Mouse (Mus musculus): ENCODE data around the gene Gp1ba. TPM values are rescaled to one million over a fixed set of nuclear protein-coding genes. Genes with fewer than 3 reads are reported as not detected.

Gp1ba gene
- total and polyA plus RNA-seq, 3 experiments = 0.25 to 0.84 TPM; not detected in 1

DNA sequence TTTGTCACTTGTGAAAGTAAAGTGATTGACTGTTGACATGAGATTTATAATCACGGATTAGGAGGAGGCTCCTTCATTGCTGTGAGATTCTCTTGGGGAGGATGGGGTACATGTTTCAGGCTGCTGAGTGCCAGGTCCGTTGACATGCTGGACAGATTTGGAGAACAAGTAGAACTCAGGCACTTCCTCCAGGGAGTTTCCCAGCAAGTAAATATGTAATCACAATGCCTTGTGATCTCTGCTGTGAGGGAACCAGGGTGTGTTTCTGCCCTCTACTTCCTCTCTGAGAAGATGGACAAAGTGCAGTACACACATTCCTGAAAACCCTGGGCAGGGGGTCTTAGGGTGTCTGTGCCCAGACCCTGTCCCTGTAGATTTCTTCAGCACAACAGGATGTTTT is 43.3 kb upstream of the Gp1ba start:
- peak overlapping the region in 1 of 3 experiments; percentile 22 for H3K4me3 ChIP-seq (replicated peaks in 1 of 3; ENCODE audit: low read depth in 2 of 3, low read length in 2 of 3, poor library complexity in 1 of 3)
- no peaks in the 10 kb centered on the region for H3K9me3 ChIP-seq (replicated peaks; ENCODE audit: low read length)
- no peaks in the 10 kb centered on the region for H3K27me3 ChIP-seq (replicated peaks)
- H3K27ac ChIP-seq (ENCODE audit: insufficient read depth, low read depth) = peak overlapping the region; percentile 71
- H3K4me2 ChIP-seq (ENCODE audit: insufficient read depth, low read depth, poor library complexity, severe bottlenecking) = peak overlapping the region; percentile 53
- H3K79me2 ChIP-seq (replicated peaks; ENCODE audit: control insufficient read depth, extremely low read depth, insufficient read depth, poor library complexity, severe bottlenecking) = peaks cover 3% of the 10 kb centered on the region; the same call in 1 of the 2 replicates
- TF ChIP-seq IRF4 (IDR thresholded peaks at IDR 0.05; ENCODE audit: low read depth, low read length) (peak; percentile 58; the same call in 1 of the 2 replicates), SIN3A (IDR thresholded peaks at IDR 0.05; ENCODE audit: low read length) (peak; percentile 54), MEF2A (IDR thresholded peaks at IDR 0.05; ENCODE audit: borderline replicate concordance, low read depth, low read length) (peak; percentile 43; the same call in 1 of the 2 replicates), MYC (IDR thresholded peaks at IDR 0.05; ENCODE audit: low read depth, low read length) (peak; percentile 58; the same call in 1 of the 2 replicates), USF2 (conservative IDR thresholded peaks at IDR 0.05; ENCODE audit: low read depth, low read length) (0 out of 2 replicates have a peak, but pooled peaks have one; percentile 13), ETS1 (conservative IDR thresholded peaks at IDR 0.05; ENCODE audit: low read depth, low read length) (peak; percentile 63), POLR2A (IDR thresholded peaks at IDR 0.05; ENCODE audit: low read depth, low read length) (peak; percentile 22; the same call in 1 of the 2 replicates), MAFK (IDR thresholded peaks at IDR 0.05; ENCODE audit: insufficient replicate concordance, low read length) (no peak), ELF1 (IDR thresholded peaks at IDR 0.05; ENCODE audit: low read depth, low read length) (peak; percentile 53; the same call in 1 of the 2 replicates), JUND (conservative IDR thresholded peaks at IDR 0.05; ENCODE audit: low read depth, low read length) (no peak), RAD21 (IDR thresholded peaks at IDR 0.05; ENCODE audit: low read depth, low read length) (no peak), NELFE (IDR thresholded peaks at IDR 0.05; ENCODE audit: low read depth, low read length) (0 out of 2 replicates have a peak, but pooled peaks have one; percentile 13), EP300 (IDR thresholded peaks at IDR 0.05; ENCODE audit: low read length) (peak; percentile 71), BHLHE40 (IDR thresholded peaks at IDR 0.05; ENCODE audit: low read depth, low read length) (peak; percentile 53), MAX (IDR thresholded peaks at IDR 0.05; ENCODE audit: low read length) (peak; percentile 33; the same call in 1 of the 2 replicates), ZNF384 (IDR thresholded peaks at IDR 0.05; ENCODE audit: low read depth, low read length) (no peak), E2F4 (IDR thresholded peaks at IDR 0.05; ENCODE audit: insufficient replicate concordance, low read depth, low read length) (no peak)
- H3K36me3 ChIP-seq (replicated peaks in 1 of 2; ENCODE audit: control insufficient read depth in 1 of 2, insufficient read depth in 1 of 2, low read length in 1 of 2) = peaks cover 17 to 44% of the 10 kb centered on the region in 2 experiments
- peak; percentile 80 for DNase-seq (ENCODE audit: extremely low read depth)
- in situ Hi-C loops (cut with MboI; ENCODE audit: low pct_ligation_motif_present, low pct_unique_long_range_greater_than_20kb, low sequenced_read_pairs) (no loop called here), dilution Hi-C loops (cut with MboI; ENCODE audit: extremely low pct_ligation_motif_present, extremely low pct_unique_long_range_greater_than_20kb, low sequenced_read_pairs) (no loop called here)
- H3K9ac ChIP-seq (ENCODE audit: insufficient read depth, low read depth) = peak overlapping the region; percentile 3
- H3K4me1 ChIP-seq (ENCODE audit: control insufficient read depth in 1 of 2, insufficient read depth in 2 of 2) = peaks cover 44 to 97% of the 10 kb centered on the region in 2 experiments

DNA sequence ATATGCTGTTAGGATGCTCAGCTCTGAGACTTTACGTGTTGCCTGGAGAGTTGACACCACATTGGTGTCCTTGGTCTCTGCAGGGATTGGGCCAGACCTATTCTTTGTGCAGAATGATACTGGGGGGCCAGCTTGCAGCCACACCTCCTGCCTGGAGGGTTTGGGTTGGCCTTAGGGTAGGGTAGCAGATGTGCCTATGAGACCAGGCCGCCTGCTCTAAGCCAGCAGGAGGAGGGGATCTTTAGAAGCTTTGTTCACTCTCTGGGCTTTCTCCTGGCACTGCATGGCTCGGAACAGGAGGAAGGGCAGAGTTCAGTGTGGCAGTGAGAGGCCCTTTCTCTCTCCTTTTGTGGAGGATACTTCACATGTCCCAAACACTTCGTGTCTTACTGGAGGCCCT is 42.8 kb upstream of the Gp1ba start:
- peaks cover 17 to 45% of the 10 kb centered on the region in 2 experiments for H3K36me3 ChIP-seq (replicated peaks in 1 of 2; ENCODE audit: control insufficient read depth in 1 of 2, insufficient read depth in 1 of 2, low read length in 1 of 2)
- in situ Hi-C loops (cut with MboI; ENCODE audit: low pct_ligation_motif_present, low pct_unique_long_range_greater_than_20kb, low sequenced_read_pairs) (no loop called here), dilution Hi-C loops (cut with MboI; ENCODE audit: extremely low pct_ligation_motif_present, extremely low pct_unique_long_range_greater_than_20kb, low sequenced_read_pairs) (no loop called here)
- H3K9ac ChIP-seq (ENCODE audit: insufficient read depth, low read depth) = peak overlapping the region; percentile 3
- 0 out of 2 replicates have a peak, but pooled peaks cover 3% of the 10 kb centered on the region for H3K79me2 ChIP-seq (replicated peaks; ENCODE audit: control insufficient read depth, extremely low read depth, insufficient read depth, poor library complexity, severe bottlenecking)
- H3K4me1 ChIP-seq (ENCODE audit: control insufficient read depth in 1 of 2, insufficient read depth in 2 of 2) = peaks cover 44 to 96% of the 10 kb centered on the region in 2 experiments
- H3K4me3 ChIP-seq (replicated peaks in 1 of 3; ENCODE audit: low read depth in 2 of 3, low read length in 2 of 3, poor library complexity in 1 of 3) = no peak overlapping the region
- no peaks in the 10 kb centered on the region for H3K9me3 ChIP-seq (replicated peaks; ENCODE audit: low read length)
- H3K4me2 ChIP-seq (ENCODE audit: insufficient read depth, low read depth, poor library complexity, severe bottlenecking) = peak overlapping the region; percentile 53; the same call in 1 of the 2 replicates
- TF ChIP-seq CHD1 (IDR thresholded peaks at IDR 0.05; ENCODE audit: low read depth, low read length) = no peak; the same call in 1 of the 2 replicates
- 0 out of 2 replicates have a peak, but pooled peaks have one; percentile 3 for TF ChIP-seq UBTF (IDR thresholded peaks at IDR 0.05; ENCODE audit: low read depth, low read length)
- no peak for TF ChIP-seq SIN3A (IDR thresholded peaks at IDR 0.05; ENCODE audit: low read length)
- no peak for TF ChIP-seq BHLHE40 (IDR thresholded peaks at IDR 0.05; ENCODE audit: low read depth, low read length)
- TF ChIP-seq CHD2 (IDR thresholded peaks at IDR 0.05; ENCODE audit: low read length) = no peak
- DNase-seq (ENCODE audit: extremely low read depth) = no peak
- no peaks in the 10 kb centered on the region for H3K27me3 ChIP-seq (replicated peaks)
- H3K27ac ChIP-seq (ENCODE audit: insufficient read depth, low read depth) = peak overlapping the region; percentile 71

Data from CH12.LX (cell line).